Mouse (Mus musculus): ENCODE results near the gene Pip5k1c.

- no peak for TF ChIP-seq CTCF (IDR thresholded peaks at IDR 0.05; ENCODE audit: borderline replicate concordance, insufficient read depth, low read depth, low read length)
- no peak for TF ChIP-seq POLR2A (IDR thresholded peaks at IDR 0.05; ENCODE audit: borderline replicate concordance, insufficient read depth, low read length)
Measured at GRCm38 (mm10) chr10:81323141-81323775, 30.5 kb downstream of the Pip5k1c start.

Data from cerebellum, adult 2 months (tissue).